Mouse (Mus musculus): ENCODE measurements at regions not wholly inside any gene's neighbourhood (a gene's known extent, or its start where the extent isn't known, plus 50 kb on each side); places are given as distances from the start of the nearest gene placed in this dataset.

GRCm38 (mm10) chr5:119992130-119992529, 124.1 kb upstream of the Rbm19 start:
- Histone ChIP-seq H3K4me3 (ENCODE audit: control insufficient read depth, insufficient read depth, low read length) (no peak overlapping the region), H3K27ac (ENCODE audit: control insufficient read depth, insufficient read depth, low read length) (no peak overlapping the region), H3K27me3 (ENCODE audit: control insufficient read depth, insufficient read depth, low read length) (no peaks in the 10 kb centered on the region), H3K4me1 (replicated peaks; ENCODE audit: control insufficient read depth, insufficient read depth, low read length) (no peaks in the 10 kb centered on the region), H3K36me3 (ENCODE audit: control insufficient read depth, insufficient read depth, low read length) (no peaks in the 10 kb centered on the region)
- WGBS, result 54% methylated on average over 3 of the region's 3 CpGs
- TF ChIP-seq POLR2A (IDR thresholded peaks at IDR 0.05; ENCODE audit: control insufficient read depth, extremely low read depth, insufficient read depth, low read length, poor library complexity) (no peak), CTCF (IDR thresholded peaks at IDR 0.05; ENCODE audit: borderline replicate concordance, control insufficient read depth, extremely low read depth, insufficient read depth, low read length, poor library complexity) (no peak)
- no peak for DNase-seq

- no peaks in the 10 kb centered on the region for H3K27me3 ChIP-seq (ENCODE audit: control insufficient read depth, insufficient read depth, low read length)
- H3K36me3 ChIP-seq (ENCODE audit: control insufficient read depth, insufficient read depth, low read length), result no peaks in the 10 kb centered on the region
- no peak overlapping the region for H3K4me3 ChIP-seq (ENCODE audit: control insufficient read depth, insufficient read depth, low read length)
- DNase-seq, result no peak
- TF ChIP-seq POLR2A (IDR thresholded peaks at IDR 0.05; ENCODE audit: control insufficient read depth, extremely low read depth, insufficient read depth, low read length, poor library complexity) (no peak), CTCF (IDR thresholded peaks at IDR 0.05; ENCODE audit: borderline replicate concordance, control insufficient read depth, extremely low read depth, insufficient read depth, low read length, poor library complexity) (no peak)
- 0% methylated on average over 1 of the region's 1 CpGs for WGBS
- H3K27ac ChIP-seq (ENCODE audit: control insufficient read depth, insufficient read depth, low read length), result no peak overlapping the region
- no peaks in the 10 kb centered on the region for H3K4me1 ChIP-seq (replicated peaks; ENCODE audit: control insufficient read depth, insufficient read depth, low read length)
Observed at GRCm38 (mm10) chr5:119995726-119996125, 120.5 kb upstream of the Rbm19 start.

- H3K27ac ChIP-seq (ENCODE audit: control insufficient read depth, insufficient read depth, low read length), result no peak overlapping the region
- H3K4me3 ChIP-seq (ENCODE audit: control insufficient read depth, insufficient read depth, low read length), result no peak overlapping the region
- no peaks in the 10 kb centered on the region for H3K36me3 ChIP-seq (ENCODE audit: control insufficient read depth, insufficient read depth, low read length)
- no peaks in the 10 kb centered on the region for H3K4me1 ChIP-seq (replicated peaks; ENCODE audit: control insufficient read depth, insufficient read depth, low read length)
- 23% methylated on average over 6 of the region's 6 CpGs for WGBS
- DNase-seq, result no peak
- TF ChIP-seq POLR2A (IDR thresholded peaks at IDR 0.05; ENCODE audit: control insufficient read depth, extremely low read depth, insufficient read depth, low read length, poor library complexity), result no peak
- TF ChIP-seq CTCF (IDR thresholded peaks at IDR 0.05; ENCODE audit: borderline replicate concordance, control insufficient read depth, extremely low read depth, insufficient read depth, low read length, poor library complexity), result no peak
- H3K27me3 ChIP-seq (ENCODE audit: control insufficient read depth, insufficient read depth, low read length), result no peaks in the 10 kb centered on the region
Observed at GRCm38 (mm10) chr5:120005696-120006469, 110.4 kb upstream of the Rbm19 start.

- no peak for TF ChIP-seq CTCF (IDR thresholded peaks at IDR 0.05; ENCODE audit: borderline replicate concordance, control insufficient read depth, extremely low read depth, insufficient read depth, low read length, poor library complexity)
- no peak for TF ChIP-seq POLR2A (IDR thresholded peaks at IDR 0.05; ENCODE audit: control insufficient read depth, extremely low read depth, insufficient read depth, low read length, poor library complexity)
- no peak for DNase-seq
- Histone ChIP-seq H3K4me3 (ENCODE audit: control insufficient read depth, insufficient read depth, low read length) (no peak overlapping the region), H3K27me3 (ENCODE audit: control insufficient read depth, insufficient read depth, low read length) (no peaks in the 10 kb centered on the region), H3K27ac (ENCODE audit: control insufficient read depth, insufficient read depth, low read length) (no peak overlapping the region), H3K36me3 (ENCODE audit: control insufficient read depth, insufficient read depth, low read length) (no peaks in the 10 kb centered on the region), H3K4me1 (replicated peaks; ENCODE audit: control insufficient read depth, insufficient read depth, low read length) (no peaks in the 10 kb centered on the region)
- 79% methylated on average over 6 of the region's 6 CpGs for WGBS
Observed at GRCm38 (mm10) chr5:120007738-120008137, 108.5 kb upstream of the Rbm19 start.

GRCm38 (mm10) chr5:120008306-120008705, 108.0 kb upstream of the Rbm19 start:
- no peaks in the 10 kb centered on the region for H3K27me3 ChIP-seq (ENCODE audit: control insufficient read depth, insufficient read depth, low read length)
- TF ChIP-seq CTCF (IDR thresholded peaks at IDR 0.05; ENCODE audit: borderline replicate concordance, control insufficient read depth, extremely low read depth, insufficient read depth, low read length, poor library complexity) (no peak), POLR2A (IDR thresholded peaks at IDR 0.05; ENCODE audit: control insufficient read depth, extremely low read depth, insufficient read depth, low read length, poor library complexity) (no peak)
- DNase-seq, result no peak
- no peak overlapping the region for H3K4me3 ChIP-seq (ENCODE audit: control insufficient read depth, insufficient read depth, low read length)
- H3K36me3 ChIP-seq (ENCODE audit: control insufficient read depth, insufficient read depth, low read length), result no peaks in the 10 kb centered on the region
- WGBS, result 79% methylated on average over 9 of the region's 9 CpGs
- no peak overlapping the region for H3K27ac ChIP-seq (ENCODE audit: control insufficient read depth, insufficient read depth, low read length)
- no peaks in the 10 kb centered on the region for H3K4me1 ChIP-seq (replicated peaks; ENCODE audit: control insufficient read depth, insufficient read depth, low read length)

GRCm38 (mm10) chr5:120015417-120015816, 100.8 kb upstream of the Rbm19 start:
- DNase-seq, result no peak
- Histone ChIP-seq H3K36me3 (ENCODE audit: control insufficient read depth, insufficient read depth, low read length) (no peaks in the 10 kb centered on the region), H3K27ac (ENCODE audit: control insufficient read depth, insufficient read depth, low read length) (no peak overlapping the region), H3K4me3 (ENCODE audit: control insufficient read depth, insufficient read depth, low read length) (no peak overlapping the region), H3K4me1 (replicated peaks; ENCODE audit: control insufficient read depth, insufficient read depth, low read length) (no peaks in the 10 kb centered on the region), H3K27me3 (ENCODE audit: control insufficient read depth, insufficient read depth, low read length) (no peaks in the 10 kb centered on the region)
- WGBS, result 92% methylated on average over 10 of the region's 10 CpGs
- TF ChIP-seq POLR2A (IDR thresholded peaks at IDR 0.05; ENCODE audit: control insufficient read depth, extremely low read depth, insufficient read depth, low read length, poor library complexity) (no peak), CTCF (IDR thresholded peaks at IDR 0.05; ENCODE audit: borderline replicate concordance, control insufficient read depth, extremely low read depth, insufficient read depth, low read length, poor library complexity) (no peak)

Measured in thymus, adult 2 months (tissue).